Mouse (Mus musculus): Measurements from ENCODE around the gene Sec24d. TPM values are rescaled to one million over a fixed set of nuclear protein-coding genes. Genes with fewer than 3 reads are reported as not detected.
A peak's percentile ranks its signal among the peaks of the same experiment; 100 is the strongest.

Gene Sec24d
- total and polyA plus RNA-seq, 2 experiments: 46.4 to 89.7 TPM

DNA sequence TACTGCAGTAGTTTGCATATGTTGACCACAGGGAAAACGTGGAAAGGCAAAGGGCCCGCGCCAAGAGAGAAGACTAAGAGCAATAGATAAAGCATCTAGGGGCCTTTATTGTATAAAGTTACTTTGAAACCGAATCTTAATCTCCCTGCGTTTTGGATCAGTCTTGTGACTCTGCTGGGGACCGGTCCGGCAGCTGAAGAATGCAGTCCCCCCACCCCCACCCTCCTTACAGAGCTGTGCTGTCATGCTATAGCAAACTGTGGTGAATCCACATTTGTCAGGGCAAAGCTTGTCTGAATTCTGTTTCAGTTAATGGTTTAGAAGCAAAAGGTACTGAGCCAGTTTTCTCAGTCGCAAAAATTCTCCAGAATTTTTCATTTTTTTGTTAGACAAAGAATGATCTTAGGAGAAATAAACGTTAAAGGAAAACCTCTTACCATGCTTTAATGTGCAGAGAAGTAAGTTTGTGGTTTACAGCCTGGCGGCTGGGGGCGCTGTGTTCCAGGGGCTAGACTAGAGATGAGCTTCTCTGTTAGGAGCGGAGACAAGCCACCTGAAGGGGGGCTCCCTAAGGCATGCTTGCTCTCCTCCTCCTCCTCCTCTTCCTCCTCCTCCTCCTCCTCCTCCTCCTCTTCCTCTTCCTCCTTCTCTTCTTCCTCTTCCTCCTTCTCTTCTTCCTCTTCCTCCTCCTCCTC lies 46.8 kb downstream of the Sec24d start:
- no peaks in the 10 kb centered on the region for H3K27me3 ChIP-seq (ENCODE audit: control insufficient read depth, insufficient read depth, low read length)
- H3K9ac ChIP-seq (ENCODE audit: low read depth, low read length): no peak overlapping the region
- 78% methylated on average over 12 of the region's 12 CpGs for WGBS
- no peaks in the 10 kb centered on the region; the same call in 1 of the 2 replicates for H3K79me2 ChIP-seq (ENCODE audit: control insufficient read depth, insufficient read depth, low read length)
- TF ChIP-seq POLR2A (IDR thresholded peaks at IDR 0.05; ENCODE audit: extremely low read depth, insufficient read depth, low read length) (no peak), CTCF (IDR thresholded peaks at IDR 0.05; ENCODE audit: low read depth, low read length) (no peak)
- H3K36me3 ChIP-seq (ENCODE audit: control insufficient read depth, insufficient read depth, low read length): peaks cover 38% of the 10 kb centered on the region
- H3K4me1 ChIP-seq (ENCODE audit: control insufficient read depth, insufficient read depth, low read length): no peaks in the 10 kb centered on the region
- DNase-seq (ENCODE audit: extremely low read depth, low read depth, low spot score): no peak
- no peak overlapping the region for H3K27ac ChIP-seq (replicated peaks; ENCODE audit: insufficient read depth, low read depth, low read length)
- no peak overlapping the region for H3K4me3 ChIP-seq (ENCODE audit: insufficient read depth, low read depth, low read length)

DNA sequence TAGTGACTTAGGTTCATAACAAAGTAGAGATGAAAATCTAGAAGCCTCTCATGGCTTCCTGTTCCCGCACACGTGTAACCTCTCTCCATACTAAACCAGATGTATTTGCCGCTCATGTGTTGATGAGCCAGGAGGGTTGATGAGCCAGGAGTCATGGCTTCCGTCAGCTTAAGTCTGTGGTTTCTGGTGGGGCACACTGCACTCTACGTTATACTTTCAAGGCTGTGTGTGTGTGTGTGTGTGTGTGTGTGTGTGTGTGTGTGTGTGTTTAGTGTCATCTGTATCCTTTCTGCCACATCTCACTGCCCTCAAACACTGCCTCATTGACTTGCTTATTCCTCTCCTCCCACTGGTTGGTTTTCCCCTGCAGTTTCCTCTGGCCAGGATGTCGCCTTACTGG lies 48.8 kb downstream of the Sec24d start:
- Histone ChIP-seq H3K36me3 (ENCODE audit: control insufficient read depth, insufficient read depth, low read length) (peaks cover 29% of the 10 kb centered on the region), H3K4me3 (ENCODE audit: insufficient read depth, low read depth, low read length) (no peak overlapping the region), H3K9ac (ENCODE audit: low read depth, low read length) (no peak overlapping the region), H3K27me3 (ENCODE audit: control insufficient read depth, insufficient read depth, low read length) (no peaks in the 10 kb centered on the region), H3K4me1 (ENCODE audit: control insufficient read depth, insufficient read depth, low read length) (no peaks in the 10 kb centered on the region), H3K79me2 (ENCODE audit: control insufficient read depth, insufficient read depth, low read length) (no peaks in the 10 kb centered on the region; the same call in 1 of the 2 replicates), H3K27ac (replicated peaks; ENCODE audit: insufficient read depth, low read depth, low read length) (no peak overlapping the region)
- WGBS: 84% methylated on average over 6 of the region's 6 CpGs
- TF ChIP-seq POLR2A (IDR thresholded peaks at IDR 0.05; ENCODE audit: extremely low read depth, insufficient read depth, low read length) (no peak), CTCF (IDR thresholded peaks at IDR 0.05; ENCODE audit: low read depth, low read length) (no peak)
- DNase-seq (ENCODE audit: extremely low read depth, low read depth, low spot score): no peak

DNA sequence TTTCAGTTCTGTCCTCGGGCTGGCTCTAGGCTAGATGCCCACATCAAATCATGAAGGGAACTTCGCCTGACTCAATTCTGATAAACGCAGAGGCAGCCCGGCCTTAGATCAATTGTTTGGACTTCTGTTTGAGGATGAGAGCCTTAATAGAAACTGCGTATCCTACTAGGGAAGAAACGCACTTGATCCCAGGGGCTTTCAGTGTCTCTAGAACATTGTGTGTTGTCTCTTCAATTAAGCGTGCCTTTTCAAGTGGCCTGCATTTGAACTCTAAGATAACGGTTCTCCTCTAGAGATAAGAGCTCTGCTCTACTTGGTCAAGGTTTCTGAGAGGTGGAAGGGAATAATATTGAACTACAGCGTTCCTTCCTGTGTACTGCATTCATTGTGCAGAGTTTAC lies 49.8 kb downstream of the Sec24d start:
- Histone ChIP-seq H3K4me1 (ENCODE audit: control insufficient read depth, insufficient read depth, low read length) (no peaks in the 10 kb centered on the region), H3K36me3 (ENCODE audit: control insufficient read depth, insufficient read depth, low read length) (peaks cover 22% of the 10 kb centered on the region), H3K27ac (replicated peaks; ENCODE audit: insufficient read depth, low read depth, low read length) (no peak overlapping the region), H3K9ac (ENCODE audit: low read depth, low read length) (no peak overlapping the region), H3K79me2 (ENCODE audit: control insufficient read depth, insufficient read depth, low read length) (no peaks in the 10 kb centered on the region; the same call in 1 of the 2 replicates), H3K27me3 (ENCODE audit: control insufficient read depth, insufficient read depth, low read length) (no peaks in the 10 kb centered on the region), H3K4me3 (ENCODE audit: insufficient read depth, low read depth, low read length) (no peak overlapping the region)
- WGBS: 74% methylated on average over 9 of the region's 9 CpGs
- TF ChIP-seq POLR2A (IDR thresholded peaks at IDR 0.05; ENCODE audit: extremely low read depth, insufficient read depth, low read length): no peak
- no peak for TF ChIP-seq CTCF (IDR thresholded peaks at IDR 0.05; ENCODE audit: low read depth, low read length)
- DNase-seq (ENCODE audit: extremely low read depth, low read depth, low spot score): no peak

DNA sequence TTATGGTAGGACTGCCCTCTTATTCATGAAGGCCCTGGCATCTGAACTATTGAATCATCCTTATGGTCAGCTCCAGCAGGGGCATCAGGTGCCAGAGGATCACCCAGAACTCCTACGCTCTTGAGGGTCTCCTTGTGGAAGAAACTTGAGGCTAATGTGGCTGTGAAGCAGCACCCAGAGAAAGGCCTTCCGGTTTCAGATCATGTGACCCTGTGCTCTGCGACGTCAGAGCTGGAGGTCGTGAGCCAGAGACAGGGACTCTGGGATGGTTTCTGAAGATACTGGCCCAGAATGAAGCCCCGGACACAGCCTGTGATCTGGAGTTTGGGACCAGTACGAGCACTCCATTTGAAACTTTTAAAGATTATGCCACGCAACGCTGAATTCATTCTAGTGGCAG lies 53.1 kb downstream of the Sec24d start:
- 76% methylated on average over 9 of the region's 9 CpGs for WGBS
- no peak for DNase-seq (ENCODE audit: extremely low read depth, low read depth, low spot score)
- Histone ChIP-seq H3K27ac (replicated peaks; ENCODE audit: insufficient read depth, low read depth, low read length) (no peak overlapping the region), H3K4me1 (ENCODE audit: control insufficient read depth, insufficient read depth, low read length) (no peaks in the 10 kb centered on the region), H3K4me3 (ENCODE audit: insufficient read depth, low read depth, low read length) (no peak overlapping the region), H3K27me3 (ENCODE audit: control insufficient read depth, insufficient read depth, low read length) (no peaks in the 10 kb centered on the region), H3K9ac (ENCODE audit: low read depth, low read length) (no peak overlapping the region), H3K36me3 (ENCODE audit: control insufficient read depth, insufficient read depth, low read length) (peaks cover 24% of the 10 kb centered on the region), H3K79me2 (ENCODE audit: control insufficient read depth, insufficient read depth, low read length) (no peaks in the 10 kb centered on the region; the same call in 1 of the 2 replicates)
- TF ChIP-seq CTCF (IDR thresholded peaks at IDR 0.05; ENCODE audit: low read depth, low read length) (no peak), POLR2A (IDR thresholded peaks at IDR 0.05; ENCODE audit: extremely low read depth, insufficient read depth, low read length) (no peak)

DNA sequence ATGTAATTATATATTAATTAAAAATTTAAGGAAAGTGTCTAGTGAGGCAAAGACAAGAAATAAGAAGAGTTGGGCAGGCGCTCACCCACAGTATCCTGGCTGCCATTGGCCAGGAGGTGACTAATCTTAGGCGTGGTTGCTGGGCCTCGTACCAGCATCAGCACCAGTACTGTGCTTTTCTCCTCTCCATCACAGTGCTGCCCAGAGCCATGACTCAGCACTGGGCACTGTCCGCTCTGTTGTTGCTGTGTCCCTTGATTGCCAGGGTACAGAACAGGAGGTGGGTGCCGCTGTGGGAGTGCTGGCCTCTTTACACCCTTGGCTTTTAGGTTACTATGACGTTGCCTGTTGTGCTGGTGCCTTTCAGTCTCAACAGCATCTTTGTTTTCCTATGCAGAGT lies 54.4 kb downstream of the Sec24d start:
- WGBS: 62% methylated on average over 6 of the region's 6 CpGs
- Histone ChIP-seq H3K36me3 (ENCODE audit: control insufficient read depth, insufficient read depth, low read length) (peaks cover 19% of the 10 kb centered on the region), H3K9ac (ENCODE audit: low read depth, low read length) (no peak overlapping the region), H3K27me3 (ENCODE audit: control insufficient read depth, insufficient read depth, low read length) (no peaks in the 10 kb centered on the region), H3K4me1 (ENCODE audit: control insufficient read depth, insufficient read depth, low read length) (no peaks in the 10 kb centered on the region), H3K27ac (replicated peaks; ENCODE audit: insufficient read depth, low read depth, low read length) (no peak overlapping the region), H3K4me3 (ENCODE audit: insufficient read depth, low read depth, low read length) (no peak overlapping the region), H3K79me2 (ENCODE audit: control insufficient read depth, insufficient read depth, low read length) (no peaks in the 10 kb centered on the region; the same call in 1 of the 2 replicates)
- TF ChIP-seq POLR2A (IDR thresholded peaks at IDR 0.05; ENCODE audit: extremely low read depth, insufficient read depth, low read length) (no peak), CTCF (IDR thresholded peaks at IDR 0.05; ENCODE audit: low read depth, low read length) (no peak)
- peak; percentile 28 for DNase-seq (ENCODE audit: extremely low read depth, low read depth, low spot score)

DNA sequence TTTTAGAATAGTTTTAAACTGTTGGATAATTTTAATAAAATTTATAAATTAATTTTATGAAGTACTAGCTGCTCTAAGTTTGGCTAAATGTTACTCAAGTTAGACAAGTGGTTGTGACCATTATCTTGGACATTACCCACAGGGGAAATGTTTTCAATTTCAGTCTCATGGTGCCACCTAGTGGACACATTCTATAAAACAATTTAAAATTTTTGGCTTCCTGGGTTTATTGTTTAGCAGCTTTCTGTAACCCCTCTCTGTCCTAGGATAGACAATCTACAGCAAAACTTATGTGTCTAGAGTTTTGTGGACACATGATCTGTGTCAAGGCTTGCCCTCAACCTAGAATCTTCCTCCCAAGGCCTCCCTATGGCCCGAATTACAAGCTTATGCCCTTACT lies 54.9 kb downstream of the Sec24d start:
- peak; percentile 17; the same call in 1 of the 2 replicates for TF ChIP-seq CTCF (IDR thresholded peaks at IDR 0.05; ENCODE audit: low read depth, low read length)
- no peak for TF ChIP-seq POLR2A (IDR thresholded peaks at IDR 0.05; ENCODE audit: extremely low read depth, insufficient read depth, low read length)
- H3K79me2 ChIP-seq (ENCODE audit: control insufficient read depth, insufficient read depth, low read length): no peaks in the 10 kb centered on the region; the same call in 1 of the 2 replicates
- no peaks in the 10 kb centered on the region for H3K27me3 ChIP-seq (ENCODE audit: control insufficient read depth, insufficient read depth, low read length)
- H3K36me3 ChIP-seq (ENCODE audit: control insufficient read depth, insufficient read depth, low read length): peaks cover 16% of the 10 kb centered on the region; the same call in 1 of the 2 replicates
- peak; percentile 51 for DNase-seq (ENCODE audit: extremely low read depth, low read depth, low spot score)
- no peaks in the 10 kb centered on the region for H3K4me1 ChIP-seq (ENCODE audit: control insufficient read depth, insufficient read depth, low read length)
- 93% methylated on average over 1 of the region's 1 CpGs for WGBS
- H3K9ac ChIP-seq (ENCODE audit: low read depth, low read length): no peak overlapping the region
- no peak overlapping the region for H3K27ac ChIP-seq (replicated peaks; ENCODE audit: insufficient read depth, low read depth, low read length)
- H3K4me3 ChIP-seq (ENCODE audit: insufficient read depth, low read depth, low read length): no peak overlapping the region

Data from liver, adult 2 months (tissue).